Mouse (Mus musculus) myocyte (in vitro differentiated cells): ENCODE data around the gene Ablim1.

Experiments used
- E2F4 ChIP-seq: IDR thresholded peaks from one replicate; pipeline ENCODE4 v1.6.1; 2011; ENCODE audit warnings: mild to moderate bottlenecking, control low read depth, moderate library complexity; ENCODE audit not compliant: insufficient read depth
- MAX ChIP-seq: IDR thresholded peaks from one replicate; pipeline ENCODE4 v1.6.1; 2011; ENCODE audit warnings: low read depth, mild to moderate bottlenecking, control low read depth
- MYOG ChIP-seq, 3 experiments: IDR thresholded peaks; one replicate each; pipeline ENCODE4 v1.6.1; 2011; ENCODE audit warnings: control low read depth in 2 of 3, low read depth in 2 of 3, mild to moderate bottlenecking in 2 of 3; ENCODE audit not compliant: insufficient read length in 2 of 3, control insufficient read depth in 1 of 3, insufficient read depth in 1 of 3
- POLR2A ChIP-seq: IDR thresholded peaks from one replicate; pipeline ENCODE4 v1.6.1; 2011; ENCODE audit warnings: low read depth, mild to moderate bottlenecking, control low read depth, moderate library complexity; ENCODE audit not compliant: insufficient read length
- POLR2AphosphoS2 ChIP-seq: IDR thresholded peaks from one replicate; pipeline ENCODE4 v1.6.1; 2011; ENCODE audit warnings: low read depth, control low read depth; ENCODE audit not compliant: insufficient read length
- SRF ChIP-seq: IDR thresholded peaks from one replicate; pipeline ENCODE4 v1.6.1; 2011; ENCODE audit warnings: low read depth; ENCODE audit not compliant: control insufficient read depth, insufficient read length
- TCF12 ChIP-seq: IDR thresholded peaks from one replicate; pipeline ENCODE4 v1.6.1; 2011; ENCODE audit warnings: mild to moderate bottlenecking, control low read depth; ENCODE audit not compliant: poor library complexity, insufficient read depth, severe bottlenecking
- TCF3 ChIP-seq: IDR thresholded peaks from one replicate; pipeline ENCODE4 v1.6.1; 2011; ENCODE audit warnings: low read depth, control low read depth; ENCODE audit not compliant: insufficient read length
- USF1 ChIP-seq: IDR thresholded peaks from one replicate; pipeline ENCODE4 v1.6.1; 2011; ENCODE audit warnings: low read depth, mild to moderate bottlenecking, control low read depth, moderate library complexity

DNA sequence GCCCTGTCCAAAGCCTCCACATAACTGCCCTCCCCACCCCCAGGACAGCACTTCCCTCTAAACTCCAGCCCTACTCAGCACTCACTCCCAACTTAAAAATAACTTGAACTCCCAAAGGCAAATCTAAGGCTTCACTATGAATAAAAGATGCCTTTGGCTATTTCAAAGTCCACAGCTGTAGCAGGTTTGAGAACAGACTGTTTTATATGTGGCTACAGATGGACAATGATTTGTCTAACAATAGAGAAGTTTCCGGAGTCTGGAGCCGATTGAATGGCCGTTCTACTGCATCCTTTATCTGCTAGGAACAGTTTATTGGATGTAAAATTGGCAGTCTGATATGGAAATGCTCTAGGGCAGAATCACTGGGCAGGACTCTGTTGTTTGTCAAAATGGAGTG, 91.0 kb downstream of the Ablim1 start:
- TF ChIP-seq USF1, result no peak
- no peak for TF ChIP-seq MAX
- TF ChIP-seq SRF, result no peak
- no peak for TF ChIP-seq POLR2A
- TF ChIP-seq POLR2AphosphoS2, result no peak
- no peak for TF ChIP-seq E2F4
- TF ChIP-seq TCF3, result no peak
- no peak for TF ChIP-seq TCF12
- no peak for TF ChIP-seq MYOG (IDR thresholded peaks at IDR 0.05; ENCODE audit: control insufficient read depth in 1 of 3, insufficient read depth in 1 of 3, insufficient read length in 2 of 3, low read depth in 2 of 3)
